Mouse (Mus musculus): Measurements from ENCODE around the gene Lipm.

Lipm gene

GRCm38 (mm10) chr19:34166386-34166785 is 65.7 kb downstream of the Lipm start:
- DNase-seq, result no peak

GRCm38 (mm10) chr19:34167896-34168661 is 67.3 kb downstream of the Lipm start:
- no peak for DNase-seq

- no peak for DNase-seq
Observed at GRCm38 (mm10) chr19:34169121-34169520, 68.4 kb downstream of the Lipm start.

GRCm38 (mm10) chr19:34171167-34171566 is 70.4 kb downstream of the Lipm start:
- no peak for DNase-seq

Measured in right cerebral cortex, postnatal 25 days (tissue).